Mouse (Mus musculus): ENCODE measurements around the gene Klhl12. TPM values are rescaled to one million over a fixed set of nuclear protein-coding genes. Genes with fewer than 3 reads are reported as not detected.

Gene Klhl12
- total and polyA plus RNA-seq, 2 experiments from 2014 or later, result 13.6 to 17.5 TPM

DNA sequence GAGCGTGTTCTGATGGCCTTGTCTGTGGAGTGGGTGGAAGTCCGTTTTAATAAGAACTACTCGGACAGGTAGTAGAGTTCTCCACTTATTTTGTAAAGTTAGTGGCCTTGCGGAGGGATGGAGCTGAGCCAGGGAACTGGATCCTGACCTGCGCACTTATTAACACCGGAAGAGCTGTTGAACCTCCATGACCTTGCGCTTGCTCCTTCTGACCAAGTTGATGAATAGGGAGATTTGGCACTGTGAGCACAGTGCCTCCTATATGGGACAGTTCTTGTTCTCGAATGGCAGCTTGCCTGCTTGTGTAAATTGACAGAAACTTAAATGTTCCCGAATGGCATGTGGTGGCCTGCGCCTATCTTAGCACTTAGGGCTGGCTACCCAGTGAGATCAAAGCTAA, 40.7 kb downstream of the Klhl12 start:
- Histone ChIP-seq H3K9me3 (replicated peaks; ENCODE audit: control insufficient read depth, low read length) (no peaks in the 10 kb centered on the region), H3K4me2 (ENCODE audit: low read depth, low read length) (peak overlapping the region; percentile 89; the same call in 1 of the 2 replicates), H3K4me3 (ENCODE audit: low read depth, low read length) (no peak overlapping the region), H3K27me3 (ENCODE audit: control insufficient read depth, insufficient read depth, low read length) (no peaks in the 10 kb centered on the region), H3K36me3 (replicated peaks; ENCODE audit: control insufficient read depth, insufficient read depth, low read length) (peaks cover 14% of the 10 kb centered on the region), H3K27ac (ENCODE audit: low read depth) (no peak overlapping the region), H3K9ac (replicated peaks; ENCODE audit: low read depth, low read length) (no peak overlapping the region), H3K4me1 (ENCODE audit: control insufficient read depth, insufficient read depth) (peaks cover 11% of the 10 kb centered on the region; the same call in 1 of the 2 replicates)
- DNase-seq (ENCODE audit: low spot score), result no peak
- ATAC-seq (ENCODE audit: insufficient read depth, low read depth), result no peak
- 82% methylated on average over 10 of the region's 10 CpGs for WGBS
- TF ChIP-seq CTCF (IDR thresholded peaks at IDR 0.05; ENCODE audit: low read depth) (no peak), EP300 (IDR thresholded peaks at IDR 0.05; ENCODE audit: low read depth) (no peak)

DNA sequence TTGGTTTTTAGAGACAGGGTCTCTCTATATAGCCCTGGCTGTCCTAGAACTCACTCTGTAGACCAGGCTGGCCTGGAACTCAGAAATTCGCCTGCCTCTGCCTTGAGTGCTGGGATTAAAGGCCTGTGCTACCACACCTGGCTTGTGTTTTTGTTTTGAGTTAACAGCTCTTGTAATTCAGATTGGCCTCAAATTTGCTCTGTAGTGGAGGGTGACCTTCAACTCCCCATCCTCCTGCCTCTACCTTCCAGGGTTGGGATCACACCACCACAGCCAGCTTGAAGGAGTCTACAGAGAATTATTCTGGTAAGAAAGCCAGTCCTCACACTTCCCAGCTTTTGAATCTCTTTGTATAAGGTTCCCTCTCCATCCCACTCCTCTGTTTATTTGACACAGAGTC, 45.6 kb downstream of the Klhl12 start:
- Histone ChIP-seq H3K4me3 (ENCODE audit: low read depth, low read length) (no peak overlapping the region), H3K27me3 (ENCODE audit: control insufficient read depth, insufficient read depth, low read length) (no peaks in the 10 kb centered on the region), H3K9ac (replicated peaks; ENCODE audit: low read depth, low read length) (no peak overlapping the region), H3K36me3 (replicated peaks; ENCODE audit: control insufficient read depth, insufficient read depth, low read length) (peaks cover 28% of the 10 kb centered on the region), H3K9me3 (replicated peaks; ENCODE audit: control insufficient read depth, low read length) (no peaks in the 10 kb centered on the region), H3K27ac (ENCODE audit: low read depth) (no peak overlapping the region), H3K4me1 (ENCODE audit: control insufficient read depth, insufficient read depth) (0 out of 2 replicates have a peak, but pooled peaks cover 2% of the 10 kb centered on the region), H3K4me2 (ENCODE audit: low read depth, low read length) (no peak overlapping the region)
- TF ChIP-seq EP300 (IDR thresholded peaks at IDR 0.05; ENCODE audit: low read depth) (no peak), CTCF (IDR thresholded peaks at IDR 0.05; ENCODE audit: low read depth) (no peak)
- ATAC-seq (ENCODE audit: insufficient read depth, low read depth) (no peak), DNase-seq (ENCODE audit: low spot score) (no peak)
- WGBS, result 96% methylated on average over 1 of the region's 1 CpGs

DNA sequence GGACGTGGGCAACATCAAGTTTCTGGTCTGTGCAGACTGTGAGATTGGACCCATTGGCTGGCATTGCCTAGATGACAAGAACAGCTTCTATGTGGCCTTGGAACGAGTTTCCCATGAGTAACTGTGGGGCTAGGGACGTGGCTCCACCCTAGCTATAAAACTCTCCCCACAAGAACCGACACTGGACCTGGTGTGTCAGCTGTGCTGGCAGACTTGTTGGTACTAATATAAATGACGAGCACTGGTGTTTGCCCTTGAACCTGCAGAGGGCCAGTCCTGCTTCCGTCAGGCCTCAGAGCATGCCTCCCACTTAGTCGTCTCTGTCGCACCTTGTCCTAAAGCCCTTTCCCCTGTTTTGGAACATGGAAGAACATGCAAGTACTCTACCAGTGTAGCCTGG, 50.9 kb downstream of the Klhl12 start:
- Histone ChIP-seq H3K27me3 (ENCODE audit: control insufficient read depth, insufficient read depth, low read length) (no peaks in the 10 kb centered on the region), H3K9me3 (replicated peaks; ENCODE audit: control insufficient read depth, low read length) (no peaks in the 10 kb centered on the region), H3K4me2 (ENCODE audit: low read depth, low read length) (no peak overlapping the region), H3K4me1 (ENCODE audit: control insufficient read depth, insufficient read depth) (no peaks in the 10 kb centered on the region), H3K9ac (replicated peaks; ENCODE audit: low read depth, low read length) (no peak overlapping the region), H3K4me3 (ENCODE audit: low read depth, low read length) (no peak overlapping the region), H3K36me3 (replicated peaks; ENCODE audit: control insufficient read depth, insufficient read depth, low read length) (peaks cover 37% of the 10 kb centered on the region), H3K27ac (ENCODE audit: low read depth) (no peak overlapping the region)
- 89% methylated on average over 8 of the region's 8 CpGs for WGBS
- no peak for DNase-seq (ENCODE audit: low spot score)
- no peak for TF ChIP-seq CTCF (IDR thresholded peaks at IDR 0.05; ENCODE audit: low read depth)
- no peak for TF ChIP-seq EP300 (IDR thresholded peaks at IDR 0.05; ENCODE audit: low read depth)
- no peak for ATAC-seq (ENCODE audit: insufficient read depth, low read depth)

DNA sequence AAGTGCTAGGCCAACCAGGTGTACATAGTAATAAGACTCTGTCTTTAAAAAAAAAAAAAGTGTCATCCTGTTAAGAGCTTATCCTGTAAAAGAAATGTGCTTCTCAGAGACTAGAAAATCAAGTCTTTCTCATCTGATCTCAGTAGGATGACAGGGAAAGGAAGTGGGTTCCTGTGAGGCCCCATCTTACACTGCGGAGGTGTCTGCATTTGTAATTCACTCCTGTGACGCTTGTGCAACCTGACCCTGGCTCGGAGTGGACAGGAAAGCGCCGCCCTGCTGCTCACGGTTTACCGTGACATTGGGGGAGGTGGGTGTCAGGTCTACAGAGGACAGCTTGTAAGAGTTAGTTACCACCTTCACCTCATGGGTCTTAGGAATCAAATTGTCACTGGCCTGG, 54.7 kb downstream of the Klhl12 start:
- no peaks in the 10 kb centered on the region for H3K9me3 ChIP-seq (replicated peaks; ENCODE audit: control insufficient read depth, low read length)
- H3K36me3 ChIP-seq (replicated peaks; ENCODE audit: control insufficient read depth, insufficient read depth, low read length), result peaks cover 32% of the 10 kb centered on the region
- H3K4me1 ChIP-seq (ENCODE audit: control insufficient read depth, insufficient read depth), result no peaks in the 10 kb centered on the region
- H3K4me2 ChIP-seq (ENCODE audit: low read depth, low read length), result no peak overlapping the region
- DNase-seq (ENCODE audit: low spot score), result no peak
- H3K27me3 ChIP-seq (ENCODE audit: control insufficient read depth, insufficient read depth, low read length), result peaks cover 3% of the 10 kb centered on the region; the same call in 1 of the 2 replicates
- TF ChIP-seq CTCF (IDR thresholded peaks at IDR 0.05; ENCODE audit: low read depth) (no peak), EP300 (IDR thresholded peaks at IDR 0.05; ENCODE audit: low read depth) (no peak)
- H3K27ac ChIP-seq (ENCODE audit: low read depth), result no peak overlapping the region
- no peak overlapping the region for H3K9ac ChIP-seq (replicated peaks; ENCODE audit: low read depth, low read length)
- no peak overlapping the region for H3K4me3 ChIP-seq (ENCODE audit: low read depth, low read length)
- ATAC-seq (ENCODE audit: insufficient read depth, low read depth), result no peak
- 56% methylated on average over 7 of the region's 7 CpGs for WGBS

DNA sequence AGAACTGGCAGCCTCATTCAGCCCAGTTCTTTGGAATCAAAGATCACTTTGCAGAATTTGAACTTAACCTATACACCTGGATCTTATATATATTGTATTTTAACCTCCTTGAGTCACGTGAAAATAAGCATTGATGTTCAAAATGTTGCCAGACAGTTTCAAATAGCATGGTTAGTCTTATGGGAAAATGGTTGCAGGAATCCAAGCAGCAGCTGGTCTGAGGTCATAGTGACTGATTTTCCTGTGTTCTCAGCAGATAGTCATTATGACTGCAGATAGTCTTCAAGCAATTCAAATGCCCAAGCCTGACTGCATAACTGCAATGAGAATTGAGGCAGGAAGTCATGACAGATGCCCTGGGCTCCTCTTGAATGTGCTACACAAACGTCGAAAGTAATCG, 56.9 kb downstream of the Klhl12 start:
- WGBS, result 62% methylated on average over 4 of the region's 4 CpGs
- no peaks in the 10 kb centered on the region for H3K9me3 ChIP-seq (replicated peaks; ENCODE audit: control insufficient read depth, low read length)

DNA sequence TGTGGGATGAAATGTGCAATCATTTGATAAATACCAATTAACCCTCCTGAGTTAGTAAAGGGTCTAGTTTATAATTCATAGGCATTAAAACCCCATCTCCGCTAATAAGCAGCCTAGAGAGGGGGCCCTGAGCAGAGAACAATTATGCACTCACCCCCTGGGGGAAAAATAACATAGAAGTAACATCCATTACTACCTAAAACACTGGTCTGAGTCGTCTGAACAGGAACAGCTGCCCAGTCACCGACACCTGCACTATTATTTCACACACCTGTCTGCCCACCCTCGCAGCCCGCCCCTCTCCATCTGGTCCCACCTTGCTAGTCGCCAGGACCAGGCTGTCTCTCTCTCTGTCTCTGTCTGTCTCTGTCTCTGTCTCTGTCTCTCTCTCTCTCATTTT, 57.3 kb downstream of the Klhl12 start:
- Histone ChIP-seq H3K9ac (replicated peaks; ENCODE audit: low read depth, low read length) (no peak overlapping the region), H3K36me3 (replicated peaks; ENCODE audit: control insufficient read depth, insufficient read depth, low read length) (peaks cover 8% of the 10 kb centered on the region), H3K4me2 (ENCODE audit: low read depth, low read length) (no peak overlapping the region), H3K27ac (ENCODE audit: low read depth) (no peak overlapping the region), H3K9me3 (replicated peaks; ENCODE audit: control insufficient read depth, low read length) (no peaks in the 10 kb centered on the region), H3K4me3 (ENCODE audit: low read depth, low read length) (peak overlapping the region; percentile 57; the same call in 1 of the 2 replicates), H3K4me1 (ENCODE audit: control insufficient read depth, insufficient read depth) (no peaks in the 10 kb centered on the region), H3K27me3 (ENCODE audit: control insufficient read depth, insufficient read depth, low read length) (peaks cover 3% of the 10 kb centered on the region; the same call in 1 of the 2 replicates)
- TF ChIP-seq EP300 (IDR thresholded peaks at IDR 0.05; ENCODE audit: low read depth), result no peak
- TF ChIP-seq CTCF (IDR thresholded peaks at IDR 0.05; ENCODE audit: low read depth), result no peak
- ATAC-seq (ENCODE audit: insufficient read depth, low read depth) (no peak), DNase-seq (ENCODE audit: low spot score) (no peak)
- WGBS, result 67% methylated on average over 6 of the region's 6 CpGs

More for the DNA sequence above, 56.9 kb downstream of the Klhl12 start:
- no peak for TF ChIP-seq CTCF (IDR thresholded peaks at IDR 0.05; ENCODE audit: low read depth)
- peaks cover 12% of the 10 kb centered on the region for H3K36me3 ChIP-seq (replicated peaks; ENCODE audit: control insufficient read depth, insufficient read depth, low read length)
- no peak overlapping the region for H3K9ac ChIP-seq (replicated peaks; ENCODE audit: low read depth, low read length)
- H3K4me2 ChIP-seq (ENCODE audit: low read depth, low read length), result no peak overlapping the region
- DNase-seq (ENCODE audit: low spot score) (no peak), ATAC-seq (ENCODE audit: insufficient read depth, low read depth) (no peak)
- H3K27ac ChIP-seq (ENCODE audit: low read depth), result no peak overlapping the region
- no peak overlapping the region for H3K4me3 ChIP-seq (ENCODE audit: low read depth, low read length)
- H3K27me3 ChIP-seq (ENCODE audit: control insufficient read depth, insufficient read depth, low read length), result peaks cover 3% of the 10 kb centered on the region; the same call in 1 of the 2 replicates
- no peaks in the 10 kb centered on the region for H3K4me1 ChIP-seq (ENCODE audit: control insufficient read depth, insufficient read depth)

Data from heart, postnatal 0 days (tissue).